Mouse (Mus musculus): ENCODE data around the gene Gm28051. TPM values are rescaled to one million over a fixed set of nuclear protein-coding genes. Genes with fewer than 3 reads are reported as not detected.

Gm28051 gene
- total RNA-seq, 4 experiments from 2014 or later = not detected

- DNase-seq (ENCODE audit: low spot score in 2 of 2) = peak in 1 of 2 experiments; percentile 40
Measured at GRCm38 (mm10) chr12:102743036-102743588, 14.5 kb downstream of the Gm28051 start.

GRCm38 (mm10) chr12:102742056-102742455 lies 15.5 kb downstream of the Gm28051 start:
- no peak for DNase-seq (ENCODE audit: low spot score in 2 of 2)

- DNase-seq (ENCODE audit: low spot score in 2 of 2) = no peak
Measured at GRCm38 (mm10) chr12:102740285-102740684, 17.3 kb downstream of the Gm28051 start.

GRCm38 (mm10) chr12:102739096-102739495 lies 18.5 kb downstream of the Gm28051 start:
- no peak for DNase-seq (ENCODE audit: low spot score in 2 of 2)

- peak in 1 of 2 experiments; percentile 44 for DNase-seq (ENCODE audit: low spot score in 2 of 2)
Measured at GRCm38 (mm10) chr12:102733381-102733780, 24.2 kb downstream of the Gm28051 start.

- DNase-seq (ENCODE audit: low spot score in 2 of 2) = no peak
Measured at GRCm38 (mm10) chr12:102730798-102731619, 26.6 kb downstream of the Gm28051 start.

GRCm38 (mm10) chr12:102729855-102730797 lies 27.4 kb downstream of the Gm28051 start:
- DNase-seq (ENCODE audit: low spot score in 2 of 2) = peak; percentile 78 to 84

- no peak for DNase-seq (ENCODE audit: low spot score in 2 of 2)
Measured at GRCm38 (mm10) chr12:102725761-102726175, 31.8 kb downstream of the Gm28051 start.

GRCm38 (mm10) chr12:102725146-102725545 lies 32.4 kb downstream of the Gm28051 start:
- DNase-seq (ENCODE audit: low spot score in 2 of 2) = no peak

- no peak for DNase-seq (ENCODE audit: low spot score in 2 of 2)
Measured at GRCm38 (mm10) chr12:102723861-102724260, 33.7 kb downstream of the Gm28051 start.

- DNase-seq (ENCODE audit: low spot score in 2 of 2) = no peak
Measured at GRCm38 (mm10) chr12:102722966-102723365, 34.6 kb downstream of the Gm28051 start.

GRCm38 (mm10) chr12:102722451-102722850 lies 35.1 kb downstream of the Gm28051 start:
- DNase-seq (ENCODE audit: low spot score in 2 of 2) = no peak

- DNase-seq (ENCODE audit: low spot score in 2 of 2) = no peak
Measured at GRCm38 (mm10) chr12:102719552-102720315, 37.8 kb downstream of the Gm28051 start.

- DNase-seq (ENCODE audit: low spot score in 2 of 2) = no peak
Measured at GRCm38 (mm10) chr12:102714654-102715395, 42.7 kb downstream of the Gm28051 start.

- no peak for DNase-seq (ENCODE audit: low spot score in 2 of 2)
Measured at GRCm38 (mm10) chr12:102714116-102714515, 43.4 kb downstream of the Gm28051 start.

GRCm38 (mm10) chr12:102713153-102713865 lies 44.3 kb downstream of the Gm28051 start:
- DNase-seq (ENCODE audit: low spot score in 2 of 2) = no peak

- DNase-seq (ENCODE audit: low spot score in 2 of 2) = no peak
Measured at GRCm38 (mm10) chr12:102710851-102711375, 46.7 kb downstream of the Gm28051 start.

GRCm38 (mm10) chr12:102709896-102710295 lies 47.7 kb downstream of the Gm28051 start:
- DNase-seq (ENCODE audit: low spot score in 2 of 2) = no peak

GRCm38 (mm10) chr12:102708220-102708619 lies 49.3 kb downstream of the Gm28051 start:
- no peak for DNase-seq (ENCODE audit: low spot score in 2 of 2)
